Mouse (Mus musculus): ENCODE results near the gene Golph3l. TPM values are rescaled to one million over a fixed set of nuclear protein-coding genes. Genes with fewer than 3 reads are reported as not detected.

Gene Golph3l
- polyA plus RNA-seq, 1 experiment from 2014 or later: 34.4 TPM

- Histone ChIP-seq H3K4me3 (replicated peaks; ENCODE audit: low read depth, low read length) (no peak overlapping the region), H3K9ac (ENCODE audit: low read depth, low read length) (no peak overlapping the region), H3K4me1 (replicated peaks; ENCODE audit: insufficient read depth, low read length) (no peaks in the 10 kb centered on the region), H3K27me3 (ENCODE audit: insufficient read depth, low read length) (no peaks in the 10 kb centered on the region), H3K27ac (no peak overlapping the region), H3K9me3 (replicated peaks; ENCODE audit: low read length) (no peaks in the 10 kb centered on the region), H3K4me2 (ENCODE audit: low read length) (no peak overlapping the region), H3K36me3 (ENCODE audit: insufficient read depth, low read length) (no peaks in the 10 kb centered on the region)
- ATAC-seq (replicated peaks; ENCODE audit: low FRiP score, low read depth): no peak
- WGBS: 36% methylated on average over 3 of the region's 3 CpGs
- DNase-seq (ENCODE audit: low spot score): peak; percentile 4
- no peak for TF ChIP-seq CTCF (IDR thresholded peaks at IDR 0.05; ENCODE audit: low read depth)
Observed at GRCm38 (mm10) chr3:95553986-95554385, 34.7 kb upstream of the Golph3l start.

GRCm38 (mm10) chr3:95559437-95559836 is 29.3 kb upstream of the Golph3l start, which contains the start of gene Hormad1:
Hormad1 (plus strand) TSS chr3:95559677.
- Histone ChIP-seq H3K36me3 (ENCODE audit: insufficient read depth, low read length) (no peaks in the 10 kb centered on the region), H3K9me3 (replicated peaks; ENCODE audit: low read length) (no peaks in the 10 kb centered on the region), H3K27me3 (ENCODE audit: insufficient read depth, low read length) (no peaks in the 10 kb centered on the region), H3K27ac (no peak within 1 kb of the TSS), H3K4me3 (replicated peaks; ENCODE audit: low read depth, low read length) (no peak within 1 kb of the TSS), H3K4me2 (ENCODE audit: low read length) (no peak within 1 kb of the TSS), H3K9ac (ENCODE audit: low read depth, low read length) (no peak within 1 kb of the TSS), H3K4me1 (replicated peaks; ENCODE audit: insufficient read depth, low read length) (no peaks in the 10 kb centered on the region)
- TF ChIP-seq CTCF (IDR thresholded peaks at IDR 0.05; ENCODE audit: low read depth): no peak
- WGBS: 90% methylated on average over 27 of the region's 27 CpGs
- no peak for ATAC-seq (replicated peaks; ENCODE audit: low FRiP score, low read depth)
- no peak for DNase-seq (ENCODE audit: low spot score)

- Histone ChIP-seq H3K4me2 (ENCODE audit: low read length) (no peak overlapping the region), H3K27ac (no peak overlapping the region), H3K4me1 (replicated peaks; ENCODE audit: insufficient read depth, low read length) (no peaks in the 10 kb centered on the region), H3K9me3 (replicated peaks; ENCODE audit: low read length) (no peaks in the 10 kb centered on the region), H3K9ac (ENCODE audit: low read depth, low read length) (no peak overlapping the region), H3K4me3 (replicated peaks; ENCODE audit: low read depth, low read length) (no peak overlapping the region), H3K27me3 (ENCODE audit: insufficient read depth, low read length) (no peaks in the 10 kb centered on the region), H3K36me3 (ENCODE audit: insufficient read depth, low read length) (no peaks in the 10 kb centered on the region)
- DNase-seq (ENCODE audit: low spot score) (no peak), ATAC-seq (replicated peaks; ENCODE audit: low FRiP score, low read depth) (no peak)
- 95% methylated on average over 3 of the region's 3 CpGs for whole genome bisulfite sequencing
- TF ChIP-seq CTCF (IDR thresholded peaks at IDR 0.05; ENCODE audit: low read depth): no peak
Observed at GRCm38 (mm10) chr3:95560738-95561137, 28.0 kb upstream of the Golph3l start.

DNA sequence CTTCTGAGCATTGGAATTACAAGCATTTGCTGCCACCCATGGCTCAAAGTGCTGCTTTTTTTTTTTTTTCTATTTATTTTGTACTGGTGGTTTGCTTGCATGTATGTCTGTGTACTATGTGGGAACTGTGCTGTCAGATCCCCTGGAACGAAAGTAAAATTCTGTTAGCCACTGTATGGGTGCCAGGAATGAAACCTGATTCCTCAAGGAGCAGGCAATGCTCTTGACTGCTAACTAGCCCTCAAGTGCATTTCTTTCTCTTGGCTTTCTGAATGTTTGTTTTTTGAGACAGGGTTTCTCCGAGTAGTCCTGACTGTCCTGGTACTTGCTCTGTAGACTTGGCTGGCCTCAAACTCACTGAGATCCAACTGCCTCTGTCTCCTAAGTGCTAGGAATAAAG is 26.9 kb upstream of the Golph3l start:
- WGBS: 51% methylated on average over 2 of the region's 2 CpGs
- ATAC-seq (replicated peaks; ENCODE audit: low FRiP score, low read depth) (no peak), DNase-seq (ENCODE audit: low spot score) (no peak)
- no peak overlapping the region for H3K9ac ChIP-seq (ENCODE audit: low read depth, low read length)
- H3K4me2 ChIP-seq (ENCODE audit: low read length): no peak overlapping the region
- no peaks in the 10 kb centered on the region for H3K9me3 ChIP-seq (replicated peaks; ENCODE audit: low read length)
- H3K4me1 ChIP-seq (replicated peaks; ENCODE audit: insufficient read depth, low read length): no peaks in the 10 kb centered on the region
- no peak for TF ChIP-seq CTCF (IDR thresholded peaks at IDR 0.05; ENCODE audit: low read depth)
- H3K27me3 ChIP-seq (ENCODE audit: insufficient read depth, low read length): no peaks in the 10 kb centered on the region
- no peaks in the 10 kb centered on the region for H3K36me3 ChIP-seq (ENCODE audit: insufficient read depth, low read length)
- H3K27ac ChIP-seq: no peak overlapping the region
- no peak overlapping the region for H3K4me3 ChIP-seq (replicated peaks; ENCODE audit: low read depth, low read length)

- Histone ChIP-seq H3K9me3 (replicated peaks; ENCODE audit: low read length) (no peaks in the 10 kb centered on the region), H3K36me3 (ENCODE audit: insufficient read depth, low read length) (no peaks in the 10 kb centered on the region), H3K4me2 (ENCODE audit: low read length) (no peak overlapping the region), H3K9ac (ENCODE audit: low read depth, low read length) (no peak overlapping the region), H3K4me1 (replicated peaks; ENCODE audit: insufficient read depth, low read length) (no peaks in the 10 kb centered on the region), H3K4me3 (replicated peaks; ENCODE audit: low read depth, low read length) (no peak overlapping the region), H3K27ac (no peak overlapping the region), H3K27me3 (ENCODE audit: insufficient read depth, low read length) (no peaks in the 10 kb centered on the region)
- TF ChIP-seq CTCF (IDR thresholded peaks at IDR 0.05; ENCODE audit: low read depth): no peak
- ATAC-seq (replicated peaks; ENCODE audit: low FRiP score, low read depth) (no peak), DNase-seq (ENCODE audit: low spot score) (no peak)
- 96% methylated on average over 3 of the region's 3 CpGs for WGBS
Observed at GRCm38 (mm10) chr3:95569585-95569984, 19.1 kb upstream of the Golph3l start.

GRCm38 (mm10) chr3:95587754-95588603 is 755 bp upstream of the Golph3l start:
- Histone ChIP-seq H3K4me1 (replicated peaks; ENCODE audit: insufficient read depth, low read length) (0 out of 2 replicates have a peak, but pooled peaks cover 3% of the 10 kb centered on the region), H3K27me3 (ENCODE audit: insufficient read depth, low read length) (no peaks in the 10 kb centered on the region), H3K4me2 (ENCODE audit: low read length) (peak overlapping the region; percentile 54), H3K4me3 (replicated peaks; ENCODE audit: low read depth, low read length) (peak overlapping the region; percentile 60; the same call in 1 of the 2 replicates), H3K27ac (no peak overlapping the region), H3K9ac (ENCODE audit: low read depth, low read length) (no peak overlapping the region), H3K9me3 (replicated peaks; ENCODE audit: low read length) (no peaks in the 10 kb centered on the region), H3K36me3 (ENCODE audit: insufficient read depth, low read length) (0 out of 2 replicates have a peak, but pooled peaks cover 4% of the 10 kb centered on the region)
- ATAC-seq (replicated peaks; ENCODE audit: low FRiP score, low read depth) (no peak), DNase-seq (ENCODE audit: low spot score) (no peak)
- 48% methylated on average over 8 of the region's 8 CpGs for WGBS
- no peak for TF ChIP-seq CTCF (IDR thresholded peaks at IDR 0.05; ENCODE audit: low read depth)
